Mouse (Mus musculus) limb, embryonic 12.5 days (tissue): ENCODE data around the gene Gng12. TPM values are rescaled to one million over a fixed set of nuclear protein-coding genes. Genes with fewer than 3 reads are reported as not detected.

Source experiments
- ATAC-seq: fragments of 200-750 bp; cut with Nextera tagmentation; 2 replicates; pipeline ENCODE4 v1.8.0; 2017; ENCODE audit warnings: low read depth, moderate TSS enrichment; ENCODE audit not compliant: insufficient number of reproducible peaks, insufficient read depth, low FRiP score, low TSS enrichment
- H3K27ac ChIP-seq: fragments of 300-500 bp; sonication (generic); 2 replicates; pipeline ENCODE4 v1.5.1; 2016; ENCODE audit warnings: mild to moderate bottlenecking, moderate library complexity
- H3K27me3 ChIP-seq: fragments of 300-500 bp; sonication (generic); 2 replicates; pipeline ENCODE4 v1.6.1; 2016; ENCODE audit warnings: mild to moderate bottlenecking, moderate library complexity
- H3K36me3 ChIP-seq: fragments of 300-500 bp; sonication (generic); 2 replicates; pipeline ENCODE4 v1.6.1; 2016; ENCODE audit warnings: mild to moderate bottlenecking, moderate library complexity
- H3K4me1 ChIP-seq: fragments of 300-500 bp; sonication (generic); replicated peaks from 2 replicates; pipeline ENCODE4 v1.6.1; 2016
- H3K4me2 ChIP-seq: fragments of 300-500 bp; sonication (generic); 2 replicates; pipeline ENCODE4 v1.6.1; 2016; ENCODE audit warnings: mild to moderate bottlenecking, moderate library complexity
- H3K4me3 ChIP-seq: fragments of 300-500 bp; sonication (generic); replicated peaks from 2 replicates; pipeline ENCODE4 v1.5.1; 2016; ENCODE audit warnings: mild to moderate bottlenecking
- H3K9ac ChIP-seq: fragments of 300-500 bp; sonication (generic); replicated peaks from 2 replicates; pipeline ENCODE4 v1.6.1; 2016; ENCODE audit warnings: mild to moderate bottlenecking, moderate library complexity
- H3K9me3 ChIP-seq: fragments of 300-500 bp; sonication (generic); 2 replicates; pipeline ENCODE4 v1.6.1; 2016; ENCODE audit warnings: mild to moderate bottlenecking, moderate library complexity
- WGBS: fragments of 180-500 bp; shearing (Covaris S2); methylation state at CpG from one replicate; pipeline ENCODE4 v1.1.7; 2016; 5-methylcytosine and 5-hydroxymethylcytosine counted together
- polyA plus RNA-seq: library from polyadenylated mRNA; unstranded; fragments of >200 nt; fragmentation: Nextera tagmentation; extraction: Ambion mirVana; gene quantifications from 2 replicates; pipeline ENCODE4 v1.2.1, GENCODE M21; 2016

Gng12 gene
- polyA plus RNA-seq, 1 experiment from 2014 or later: 56.9 TPM

DNA sequence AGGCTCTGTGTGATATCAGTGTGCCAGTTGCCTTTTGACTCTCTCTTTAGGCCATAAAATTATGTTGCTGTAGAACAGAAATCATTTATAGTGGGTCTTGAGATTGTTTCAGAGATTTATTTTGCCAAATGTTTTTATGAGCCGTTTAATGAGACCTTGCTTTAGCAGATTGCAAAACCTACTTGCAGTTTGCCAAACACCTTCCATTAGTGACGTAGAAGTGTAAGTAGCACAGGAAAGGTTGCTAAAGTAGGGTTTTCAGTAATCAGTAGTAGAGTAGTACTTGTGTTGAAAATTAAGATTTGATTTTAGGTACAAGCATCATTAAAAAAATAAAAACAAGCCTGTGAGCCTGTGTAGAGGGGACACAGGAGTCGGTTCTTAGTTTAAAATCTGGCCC is 85.2 kb downstream of the Gng12 start:
- no peak overlapping the region for H3K27ac ChIP-seq
- 76% methylated on average over 3 of the region's 3 CpGs for whole genome bisulfite sequencing
- H3K4me3 ChIP-seq: no peak overlapping the region
- H3K27me3 ChIP-seq: no peaks in the 10 kb centered on the region
- H3K9me3 ChIP-seq: no peaks in the 10 kb centered on the region
- no peaks in the 10 kb centered on the region for H3K36me3 ChIP-seq
- H3K4me2 ChIP-seq: no peak overlapping the region
- H3K4me1 ChIP-seq: peaks cover 3% of the 10 kb centered on the region; the same call in 1 of the 2 replicates
- no peak for ATAC-seq
- H3K9ac ChIP-seq: no peak overlapping the region

DNA sequence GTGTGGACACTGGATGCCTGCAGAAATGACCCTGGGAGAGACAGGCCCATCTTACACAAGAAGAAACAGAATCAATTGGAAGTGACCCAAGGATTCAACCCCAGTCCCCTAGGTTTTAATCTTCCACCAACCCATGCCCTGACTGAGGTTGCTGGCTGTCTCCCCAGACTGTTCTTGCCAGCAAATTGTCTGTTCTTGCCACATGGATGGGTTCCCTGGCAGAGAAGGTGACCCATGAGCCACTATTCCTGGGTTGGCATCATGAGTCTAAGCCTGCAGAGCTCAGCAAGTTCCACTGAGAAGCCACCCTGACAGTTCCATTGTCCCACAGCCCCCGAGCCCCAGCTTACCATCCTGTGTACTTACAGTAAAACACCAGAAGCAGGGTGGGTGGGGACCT is 85.7 kb downstream of the Gng12 start:
- H3K27ac ChIP-seq: no peak overlapping the region
- no peak overlapping the region for H3K9ac ChIP-seq
- 86% methylated on average over 1 of the region's 1 CpGs for WGBS
- no peak overlapping the region for H3K4me3 ChIP-seq
- peaks cover 3% of the 10 kb centered on the region; the same call in 1 of the 2 replicates for H3K4me1 ChIP-seq
- H3K9me3 ChIP-seq: no peaks in the 10 kb centered on the region
- ATAC-seq: no peak
- no peaks in the 10 kb centered on the region for H3K27me3 ChIP-seq
- no peaks in the 10 kb centered on the region for H3K36me3 ChIP-seq
- no peak overlapping the region for H3K4me2 ChIP-seq

DNA sequence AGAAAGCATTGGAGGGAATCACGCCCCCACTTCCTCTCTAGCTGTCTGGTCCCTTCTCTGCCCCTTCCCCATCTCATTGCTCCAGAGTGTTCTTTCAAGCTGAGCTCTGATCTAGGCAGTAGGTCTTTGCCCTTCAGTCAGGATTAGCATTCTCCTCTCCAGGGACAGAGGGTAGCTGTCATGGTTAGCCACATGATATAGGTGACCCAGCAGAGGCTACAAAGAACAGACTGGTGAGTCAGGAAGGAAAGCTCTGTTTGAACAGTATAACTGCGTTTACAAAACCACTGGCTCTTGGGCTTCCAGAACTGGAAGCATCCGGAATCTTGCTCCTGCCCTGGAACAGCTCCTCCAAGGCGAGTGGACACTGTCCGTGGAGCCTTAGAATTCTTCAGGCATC is 87.9 kb downstream of the Gng12 start:
- H3K4me2 ChIP-seq: no peak overlapping the region
- no peaks in the 10 kb centered on the region for H3K27me3 ChIP-seq
- H3K36me3 ChIP-seq: no peaks in the 10 kb centered on the region
- H3K9me3 ChIP-seq: no peaks in the 10 kb centered on the region
- no peak overlapping the region for H3K9ac ChIP-seq
- no peak for ATAC-seq
- H3K27ac ChIP-seq: no peak overlapping the region
- WGBS: 89% methylated on average over 5 of the region's 5 CpGs
- H3K4me3 ChIP-seq: no peak overlapping the region
- H3K4me1 ChIP-seq: peaks cover 10% of the 10 kb centered on the region; the same call in 1 of the 2 replicates

- Histone ChIP-seq H3K4me1 (peaks cover 10% of the 10 kb centered on the region; the same call in 1 of the 2 replicates), H3K9ac (no peak overlapping the region), H3K36me3 (no peaks in the 10 kb centered on the region), H3K27ac (no peak overlapping the region), H3K9me3 (no peaks in the 10 kb centered on the region), H3K4me3 (no peak overlapping the region), H3K27me3 (no peaks in the 10 kb centered on the region), H3K4me2 (no peak overlapping the region)
- WGBS: 88% methylated on average over 3 of the region's 3 CpGs
- no peak for ATAC-seq
Observed at GRCm38 (mm10) chr6:66984672-66985071, 88.5 kb downstream of the Gng12 start.

DNA sequence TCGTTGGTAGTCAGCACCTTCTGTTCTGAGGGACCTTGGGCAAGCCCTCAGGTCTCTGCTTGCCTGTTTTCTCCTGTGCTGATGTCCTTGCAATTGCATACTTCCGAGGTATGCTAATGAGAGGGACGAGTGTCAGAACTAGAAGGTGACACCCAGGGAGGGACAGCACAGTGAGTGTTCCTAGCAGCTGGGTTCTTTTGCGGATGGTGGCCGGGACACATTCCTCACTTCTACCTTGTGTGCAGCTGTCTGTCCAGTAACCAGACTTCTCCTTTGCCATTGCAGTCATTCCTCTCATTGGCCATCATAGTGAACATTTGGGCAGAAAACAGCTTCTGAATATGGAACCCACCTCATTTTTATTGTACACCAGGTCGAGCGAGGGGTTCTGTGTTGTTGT is 89.3 kb downstream of the Gng12 start:
- H3K9ac ChIP-seq: no peak overlapping the region
- H3K27ac ChIP-seq: no peak overlapping the region
- H3K4me1 ChIP-seq: peaks cover 10% of the 10 kb centered on the region; the same call in 1 of the 2 replicates
- H3K4me3 ChIP-seq: no peak overlapping the region
- no peaks in the 10 kb centered on the region for H3K27me3 ChIP-seq
- H3K4me2 ChIP-seq: no peak overlapping the region
- H3K9me3 ChIP-seq: no peaks in the 10 kb centered on the region
- H3K36me3 ChIP-seq: no peaks in the 10 kb centered on the region
- no peak for ATAC-seq
- WGBS: 60% methylated on average over 7 of the region's 7 CpGs

GRCm38 (mm10) chr6:66986063-66986462 is 89.9 kb downstream of the Gng12 start:
- no peaks in the 10 kb centered on the region for H3K36me3 ChIP-seq
- no peak overlapping the region for H3K4me2 ChIP-seq
- peaks cover 10% of the 10 kb centered on the region; the same call in 1 of the 2 replicates for H3K4me1 ChIP-seq
- H3K9me3 ChIP-seq: no peaks in the 10 kb centered on the region
- ATAC-seq: no peak
- no peak overlapping the region for H3K9ac ChIP-seq
- 88% methylated on average over 12 of the region's 12 CpGs for WGBS
- no peak overlapping the region for H3K27ac ChIP-seq
- no peak overlapping the region for H3K4me3 ChIP-seq
- H3K27me3 ChIP-seq: no peaks in the 10 kb centered on the region

DNA sequence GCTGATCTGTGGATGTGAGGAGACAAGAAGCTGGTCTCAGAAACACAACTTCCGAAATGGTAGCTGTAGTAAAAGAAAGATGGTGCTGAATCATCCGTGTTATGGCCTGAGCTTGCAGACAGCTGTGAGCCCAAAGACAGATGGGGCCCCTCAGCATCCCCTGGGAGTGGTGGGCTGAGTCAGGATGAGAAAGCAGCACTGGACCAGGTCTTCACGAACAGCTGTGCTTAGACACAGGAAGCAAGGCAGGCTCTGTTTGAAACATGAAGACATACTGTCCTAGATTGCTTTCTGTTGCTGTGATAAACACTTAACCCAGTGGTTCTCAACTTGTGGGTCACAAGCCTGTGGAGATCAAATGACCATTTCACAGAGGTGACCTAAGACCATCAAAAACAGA is 91.4 kb downstream of the Gng12 start:
- Histone ChIP-seq H3K9ac (no peak overlapping the region), H3K4me2 (no peak overlapping the region), H3K4me1 (peaks cover 10% of the 10 kb centered on the region; the same call in 1 of the 2 replicates), H3K4me3 (no peak overlapping the region), H3K9me3 (no peaks in the 10 kb centered on the region), H3K27me3 (no peaks in the 10 kb centered on the region), H3K27ac (no peak overlapping the region), H3K36me3 (no peaks in the 10 kb centered on the region)
- WGBS: 70% methylated on average over 3 of the region's 3 CpGs
- peak; percentile 52; the same call in 1 of the 2 replicates for ATAC-seq

- peaks cover 10% of the 10 kb centered on the region; the same call in 1 of the 2 replicates for H3K4me1 ChIP-seq
- no peak overlapping the region for H3K4me2 ChIP-seq
- no peak overlapping the region for H3K27ac ChIP-seq
- no peaks in the 10 kb centered on the region for H3K9me3 ChIP-seq
- H3K4me3 ChIP-seq: no peak overlapping the region
- no peak overlapping the region for H3K9ac ChIP-seq
- H3K27me3 ChIP-seq: no peaks in the 10 kb centered on the region
- ATAC-seq: no peak
- 48% methylated on average over 9 of the region's 9 CpGs for whole genome bisulfite sequencing
- no peaks in the 10 kb centered on the region for H3K36me3 ChIP-seq
Observed at GRCm38 (mm10) chr6:66988363-66988762, 92.2 kb downstream of the Gng12 start.

- Histone ChIP-seq H3K4me1 (peaks cover 10% of the 10 kb centered on the region; the same call in 1 of the 2 replicates), H3K9me3 (no peaks in the 10 kb centered on the region), H3K4me3 (no peak overlapping the region), H3K27ac (no peak overlapping the region), H3K9ac (no peak overlapping the region), H3K4me2 (no peak overlapping the region), H3K27me3 (no peaks in the 10 kb centered on the region), H3K36me3 (no peaks in the 10 kb centered on the region)
- WGBS: 73% methylated on average over 6 of the region's 6 CpGs
- ATAC-seq: no peak
Observed at GRCm38 (mm10) chr6:66989037-66989436, 92.8 kb downstream of the Gng12 start.

DNA sequence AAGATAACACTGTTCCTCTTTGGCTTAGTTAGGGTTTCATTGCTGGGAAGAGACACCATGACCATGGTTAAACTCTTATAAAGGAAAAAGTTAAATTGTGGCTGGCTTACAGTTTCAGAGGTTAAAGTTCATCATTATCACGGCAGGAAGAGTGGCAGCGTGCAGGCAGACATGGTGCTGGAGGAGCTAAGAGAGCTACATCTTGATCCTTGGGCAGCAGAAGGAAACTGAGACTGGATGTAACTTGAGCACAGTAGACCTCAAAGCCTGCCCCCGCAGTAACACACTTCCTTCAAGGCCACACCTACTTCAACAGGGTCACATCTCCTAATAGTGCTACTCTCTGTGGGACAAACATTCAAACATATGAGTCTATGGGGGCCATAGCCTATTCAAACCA is 93.3 kb downstream of the Gng12 start:
- no peak overlapping the region for H3K4me3 ChIP-seq
- no peak for ATAC-seq
- peaks cover 10% of the 10 kb centered on the region; the same call in 1 of the 2 replicates for H3K4me1 ChIP-seq
- no peaks in the 10 kb centered on the region for H3K36me3 ChIP-seq
- H3K27ac ChIP-seq: no peak overlapping the region
- H3K9ac ChIP-seq: no peak overlapping the region
- no peak overlapping the region for H3K4me2 ChIP-seq
- 54% methylated on average over 3 of the region's 3 CpGs for WGBS
- no peaks in the 10 kb centered on the region for H3K27me3 ChIP-seq
- no peaks in the 10 kb centered on the region for H3K9me3 ChIP-seq

DNA sequence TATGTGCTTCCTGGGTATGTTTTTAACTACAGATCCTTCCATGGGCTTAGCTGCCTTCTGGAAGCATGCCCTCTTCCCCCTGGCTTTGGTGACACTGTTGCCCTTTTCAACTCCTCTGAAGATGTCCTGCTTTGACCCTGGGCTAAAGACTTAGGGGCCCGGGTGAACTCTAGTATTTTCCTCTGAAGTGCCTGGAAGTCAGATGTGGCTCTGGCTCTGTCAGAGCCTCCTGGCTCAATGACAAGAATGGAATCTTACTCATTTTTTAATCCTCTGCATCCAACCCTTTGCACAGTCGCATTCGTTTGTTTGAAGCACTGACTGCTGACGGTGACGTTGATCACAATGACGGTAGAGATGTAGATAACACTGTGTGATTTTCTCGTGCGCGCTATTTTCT is 96.0 kb downstream of the Gng12 start:
- Histone ChIP-seq H3K4me3 (no peak overlapping the region), H3K9me3 (no peaks in the 10 kb centered on the region), H3K27me3 (no peaks in the 10 kb centered on the region), H3K9ac (no peak overlapping the region), H3K36me3 (no peaks in the 10 kb centered on the region), H3K27ac (no peak overlapping the region), H3K4me1 (peaks cover 7% of the 10 kb centered on the region; the same call in 1 of the 2 replicates), H3K4me2 (no peak overlapping the region)
- 87% methylated on average over 9 of the region's 9 CpGs for WGBS
- no peak for ATAC-seq

DNA sequence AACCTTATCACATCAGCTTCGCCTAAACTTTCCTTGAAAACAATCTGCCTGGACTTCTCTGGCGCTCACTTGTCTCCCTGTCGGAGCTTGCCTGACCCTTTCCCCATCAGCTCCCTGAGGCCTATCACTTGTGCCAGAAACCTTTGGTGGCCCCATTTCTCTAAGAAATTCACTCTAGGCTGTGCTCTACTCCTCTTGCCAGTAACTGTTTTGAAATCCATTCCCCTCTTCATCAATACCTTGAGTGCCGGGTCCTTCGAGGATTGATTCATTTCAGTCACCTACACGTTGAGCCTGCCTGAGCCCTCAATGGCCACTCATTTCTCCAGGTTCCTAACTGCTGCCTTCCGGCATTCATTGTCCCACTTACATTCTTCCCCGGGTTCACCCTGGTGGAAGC is 96.6 kb downstream of the Gng12 start:
- ATAC-seq: no peak
- Histone ChIP-seq H3K9me3 (no peaks in the 10 kb centered on the region), H3K36me3 (no peaks in the 10 kb centered on the region), H3K4me3 (no peak overlapping the region), H3K27me3 (no peaks in the 10 kb centered on the region), H3K9ac (no peak overlapping the region), H3K4me2 (no peak overlapping the region), H3K27ac (no peak overlapping the region), H3K4me1 (peaks cover 2% of the 10 kb centered on the region; the same call in 1 of the 2 replicates)
- 90% methylated on average over 8 of the region's 8 CpGs for WGBS
